Mouse (Mus musculus): ENCODE measurements around the gene Grm1.

GRCm38 (mm10) chr10:10913621-10914020 is 168.5 kb downstream of the Grm1 start:
- TF ChIP-seq CTCF (IDR thresholded peaks at IDR 0.05; ENCODE audit: borderline replicate concordance, control insufficient read depth, extremely low read depth, insufficient read depth, low read length, poor library complexity), result no peak
- no peak for TF ChIP-seq POLR2A (IDR thresholded peaks at IDR 0.05; ENCODE audit: control insufficient read depth, extremely low read depth, insufficient read depth, low read length, poor library complexity)
